Mouse (Mus musculus): Measurements from ENCODE around the gene Fam122a. TPM values are rescaled to one million over a fixed set of nuclear protein-coding genes. Genes with fewer than 3 reads are reported as not detected.

Fam122a gene
- polyA plus RNA-seq (2014; fragmentation: Nextera tagmentation; extraction: Ambion mirVana) = 52.2 and 54.1 TPM in 2 replicates

- peak within 1 kb of the TSS; percentile 87 for H3K4me3 ChIP-seq (ENCODE audit: low read depth, low read length)
- H3K4me1 ChIP-seq (ENCODE audit: control insufficient read depth, insufficient read depth, low read length) = peaks cover 7% of the 10 kb centered on the region; the same call in 1 of the 2 replicates
- no peaks in the 10 kb centered on the region for H3K36me3 ChIP-seq (ENCODE audit: control insufficient read depth, insufficient read depth, low read length)
- WGBS = under 1% methylated on average over 91 of the region's 92 CpGs
- H3K9ac ChIP-seq (replicated peaks; ENCODE audit: low read depth, low read length) = peak within 1 kb of the TSS; percentile 87
- H3K9me3 ChIP-seq (ENCODE audit: control insufficient read depth, low read depth, low read length) = no peaks in the 10 kb centered on the region
- H3K4me2 ChIP-seq (replicated peaks; ENCODE audit: low read depth, low read length) = peak within 1 kb of the TSS; percentile 81
- peak; percentile 96 for ATAC-seq (ENCODE audit: insufficient number of reproducible peaks, insufficient read depth, low FRiP score, low read depth)
- H3K27ac ChIP-seq (ENCODE audit: low read length) = peak within 1 kb of the TSS; percentile 87
- no peaks in the 10 kb centered on the region for H3K27me3 ChIP-seq (ENCODE audit: control insufficient read depth, insufficient read depth, low read length)
These were observed at the start of gene Fam122a for GRCm38 (mm10) chr19:24476929-24477882. Fam122a (minus strand) TSS chr19:24477356.

GRCm38 (mm10) chr19:24523476-24524313 lies 46.5 kb upstream of the Fam122a start:
- no peak overlapping the region for H3K27ac ChIP-seq (ENCODE audit: low read length)

GRCm38 (mm10) chr19:24521997-24522396 lies 44.8 kb upstream of the Fam122a start:
- Histone ChIP-seq H3K27ac (ENCODE audit: low read length) (no peak overlapping the region), H3K4me2 (replicated peaks; ENCODE audit: low read depth, low read length) (no peak overlapping the region), H3K9ac (replicated peaks; ENCODE audit: low read depth, low read length) (no peak overlapping the region), H3K36me3 (ENCODE audit: control insufficient read depth, insufficient read depth, low read length) (no peaks in the 10 kb centered on the region), H3K4me1 (ENCODE audit: control insufficient read depth, insufficient read depth, low read length) (no peaks in the 10 kb centered on the region), H3K4me3 (ENCODE audit: low read depth, low read length) (no peak overlapping the region), H3K9me3 (ENCODE audit: control insufficient read depth, low read depth, low read length) (no peaks in the 10 kb centered on the region), H3K27me3 (ENCODE audit: control insufficient read depth, insufficient read depth, low read length) (no peaks in the 10 kb centered on the region)
- no peak for ATAC-seq (ENCODE audit: insufficient number of reproducible peaks, insufficient read depth, low FRiP score, low read depth)
- WGBS = 80% methylated on average over 7 of the region's 7 CpGs

More at GRCm38 (mm10) chr19:24523476-24524313, 46.5 kb upstream of the Fam122a start:
- H3K4me1 ChIP-seq (ENCODE audit: control insufficient read depth, insufficient read depth, low read length) = no peaks in the 10 kb centered on the region
- no peak for ATAC-seq (ENCODE audit: insufficient number of reproducible peaks, insufficient read depth, low FRiP score, low read depth)
- no peak overlapping the region for H3K4me2 ChIP-seq (replicated peaks; ENCODE audit: low read depth, low read length)
- H3K4me3 ChIP-seq (ENCODE audit: low read depth, low read length) = no peak overlapping the region
- no peak overlapping the region for H3K9ac ChIP-seq (replicated peaks; ENCODE audit: low read depth, low read length)
- no peaks in the 10 kb centered on the region for H3K36me3 ChIP-seq (ENCODE audit: control insufficient read depth, insufficient read depth, low read length)
- H3K27me3 ChIP-seq (ENCODE audit: control insufficient read depth, insufficient read depth, low read length) = no peaks in the 10 kb centered on the region
- H3K9me3 ChIP-seq (ENCODE audit: control insufficient read depth, low read depth, low read length) = no peaks in the 10 kb centered on the region
- 72% methylated on average over 15 of the region's 15 CpGs for WGBS

GRCm38 (mm10) chr19:24521146-24521545 lies 44.0 kb upstream of the Fam122a start:
- WGBS = 83% methylated on average over 9 of the region's 9 CpGs
- H3K4me2 ChIP-seq (replicated peaks; ENCODE audit: low read depth, low read length) = no peak overlapping the region
- no peak for ATAC-seq (ENCODE audit: insufficient number of reproducible peaks, insufficient read depth, low FRiP score, low read depth)

GRCm38 (mm10) chr19:24519732-24520409 lies 42.7 kb upstream of the Fam122a start:
- WGBS = 69% methylated on average over 6 of the region's 6 CpGs
- Histone ChIP-seq H3K9ac (replicated peaks; ENCODE audit: low read depth, low read length) (no peak overlapping the region), H3K27me3 (ENCODE audit: control insufficient read depth, insufficient read depth, low read length) (no peaks in the 10 kb centered on the region), H3K4me1 (ENCODE audit: control insufficient read depth, insufficient read depth, low read length) (no peaks in the 10 kb centered on the region), H3K36me3 (ENCODE audit: control insufficient read depth, insufficient read depth, low read length) (no peaks in the 10 kb centered on the region), H3K4me2 (replicated peaks; ENCODE audit: low read depth, low read length) (no peak overlapping the region), H3K9me3 (ENCODE audit: control insufficient read depth, low read depth, low read length) (no peaks in the 10 kb centered on the region), H3K4me3 (ENCODE audit: low read depth, low read length) (no peak overlapping the region), H3K27ac (ENCODE audit: low read length) (no peak overlapping the region)
- ATAC-seq (ENCODE audit: insufficient number of reproducible peaks, insufficient read depth, low FRiP score, low read depth) = no peak

More at GRCm38 (mm10) chr19:24521146-24521545, 44.0 kb upstream of the Fam122a start:
- H3K36me3 ChIP-seq (ENCODE audit: control insufficient read depth, insufficient read depth, low read length) = no peaks in the 10 kb centered on the region
- H3K9ac ChIP-seq (replicated peaks; ENCODE audit: low read depth, low read length) = no peak overlapping the region
- H3K27me3 ChIP-seq (ENCODE audit: control insufficient read depth, insufficient read depth, low read length) = no peaks in the 10 kb centered on the region
- no peak overlapping the region for H3K4me3 ChIP-seq (ENCODE audit: low read depth, low read length)
- no peaks in the 10 kb centered on the region for H3K4me1 ChIP-seq (ENCODE audit: control insufficient read depth, insufficient read depth, low read length)
- H3K9me3 ChIP-seq (ENCODE audit: control insufficient read depth, low read depth, low read length) = no peaks in the 10 kb centered on the region
- H3K27ac ChIP-seq (ENCODE audit: low read length) = no peak overlapping the region

GRCm38 (mm10) chr19:24518384-24518783 lies 41.2 kb upstream of the Fam122a start:
- Histone ChIP-seq H3K9ac (replicated peaks; ENCODE audit: low read depth, low read length) (no peak overlapping the region), H3K4me2 (replicated peaks; ENCODE audit: low read depth, low read length) (no peak overlapping the region), H3K4me1 (ENCODE audit: control insufficient read depth, insufficient read depth, low read length) (no peaks in the 10 kb centered on the region), H3K27ac (ENCODE audit: low read length) (no peak overlapping the region), H3K9me3 (ENCODE audit: control insufficient read depth, low read depth, low read length) (no peaks in the 10 kb centered on the region), H3K27me3 (ENCODE audit: control insufficient read depth, insufficient read depth, low read length) (no peaks in the 10 kb centered on the region), H3K4me3 (ENCODE audit: low read depth, low read length) (no peak overlapping the region), H3K36me3 (ENCODE audit: control insufficient read depth, insufficient read depth, low read length) (no peaks in the 10 kb centered on the region)
- no peak for ATAC-seq (ENCODE audit: insufficient number of reproducible peaks, insufficient read depth, low FRiP score, low read depth)

GRCm38 (mm10) chr19:24517057-24517456 lies 39.9 kb upstream of the Fam122a start:
- Histone ChIP-seq H3K27ac (ENCODE audit: low read length) (no peak overlapping the region), H3K4me1 (ENCODE audit: control insufficient read depth, insufficient read depth, low read length) (no peaks in the 10 kb centered on the region), H3K4me3 (ENCODE audit: low read depth, low read length) (no peak overlapping the region), H3K9me3 (ENCODE audit: control insufficient read depth, low read depth, low read length) (no peaks in the 10 kb centered on the region), H3K9ac (replicated peaks; ENCODE audit: low read depth, low read length) (no peak overlapping the region), H3K36me3 (ENCODE audit: control insufficient read depth, insufficient read depth, low read length) (no peaks in the 10 kb centered on the region), H3K4me2 (replicated peaks; ENCODE audit: low read depth, low read length) (no peak overlapping the region), H3K27me3 (ENCODE audit: control insufficient read depth, insufficient read depth, low read length) (no peaks in the 10 kb centered on the region)
- 53% methylated on average over 7 of the region's 7 CpGs for WGBS
- ATAC-seq (ENCODE audit: insufficient number of reproducible peaks, insufficient read depth, low FRiP score, low read depth) = no peak

- no peaks in the 10 kb centered on the region for H3K27me3 ChIP-seq (ENCODE audit: control insufficient read depth, insufficient read depth, low read length)
- no peaks in the 10 kb centered on the region for H3K4me1 ChIP-seq (ENCODE audit: control insufficient read depth, insufficient read depth, low read length)
- H3K4me2 ChIP-seq (replicated peaks; ENCODE audit: low read depth, low read length) = no peak overlapping the region
- H3K9me3 ChIP-seq (ENCODE audit: control insufficient read depth, low read depth, low read length) = no peaks in the 10 kb centered on the region
- no peak for ATAC-seq (ENCODE audit: insufficient number of reproducible peaks, insufficient read depth, low FRiP score, low read depth)
- no peak overlapping the region for H3K27ac ChIP-seq (ENCODE audit: low read length)
- H3K36me3 ChIP-seq (ENCODE audit: control insufficient read depth, insufficient read depth, low read length) = no peaks in the 10 kb centered on the region
- no peak overlapping the region for H3K9ac ChIP-seq (replicated peaks; ENCODE audit: low read depth, low read length)
- WGBS = 88% methylated on average over 3 of the region's 3 CpGs
- H3K4me3 ChIP-seq (ENCODE audit: low read depth, low read length) = no peak overlapping the region
These were observed 38.8 kb upstream of the Fam122a start for GRCm38 (mm10) chr19:24515941-24516340.
